Mouse (Mus musculus) hindbrain, embryonic 14.5 days (tissue): ENCODE data around the gene Capn9. TPM values are rescaled to one million over a fixed set of nuclear protein-coding genes. Genes with fewer than 3 reads are reported as not detected.

ENCODE experiments used
- ATAC-seq: fragments of 200-750 bp; cut with Nextera tagmentation; 2 replicates; pipeline ENCODE4 v1.8.0; 2017; ENCODE audit warnings: moderate number of reproducible peaks, mild to moderate bottlenecking, moderate TSS enrichment, moderate library complexity; ENCODE audit not compliant: low FRiP score
- DNase-seq: peaks from one replicate; pipeline ENCODE4 v3.0.0-alpha.2; 2015; ENCODE audit warnings: low spot score
- H3K27ac ChIP-seq: fragments of 300-500 bp; sonication (generic); 2 replicates; pipeline ENCODE4 v1.5.1; 2014; ENCODE audit warnings: mild to moderate bottlenecking, moderate library complexity
- H3K27me3 ChIP-seq: fragments of 300-500 bp; sonication (generic); 2 replicates; pipeline ENCODE4 v1.6.1; 2014; ENCODE audit warnings: mild to moderate bottlenecking, low read length, mixed read lengths; ENCODE audit not compliant: control insufficient read depth, insufficient read depth
- H3K36me3 ChIP-seq: fragments of 300-500 bp; sonication (generic); replicated peaks from 2 replicates; pipeline ENCODE4 v1.6.1; 2014; ENCODE audit not compliant: control insufficient read depth, insufficient read depth
- H3K4me1 ChIP-seq: fragments of 300-500 bp; sonication (generic); replicated peaks from 2 replicates; pipeline ENCODE4 v1.6.1; 2014; ENCODE audit warnings: antibody characterized with exemption, low read length, mixed read lengths; ENCODE audit not compliant: control insufficient read depth, insufficient read depth
- H3K4me2 ChIP-seq: fragments of 300-500 bp; sonication (generic); replicated peaks from 2 replicates; pipeline ENCODE4 v1.6.1; 2014; ENCODE audit warnings: mild to moderate bottlenecking, moderate library complexity
- H3K4me3 ChIP-seq: fragments of 300-500 bp; sonication (generic); replicated peaks from 2 replicates; pipeline ENCODE4 v1.5.1; 2014; ENCODE audit warnings: mild to moderate bottlenecking, low read length
- H3K9ac ChIP-seq: fragments of 300-500 bp; sonication (generic); 2 replicates; pipeline ENCODE4 v1.6.1; 2014
- H3K9me3 ChIP-seq: fragments of 300-500 bp; sonication (generic); 2 replicates; pipeline ENCODE4 v1.6.1; 2016; ENCODE audit warnings: low read length; ENCODE audit not compliant: control insufficient read depth
- WGBS: fragments of 180-500 bp; shearing (Covaris S2); extraction: QIAGEN DNeasy Blood & Tissue Kit; methylation state at CpG from one replicate; pipeline ENCODE4 v1.1.7; 2014; 5-methylcytosine and 5-hydroxymethylcytosine counted together
- polyA plus RNA-seq: library from polyadenylated mRNA; unstranded; fragments of >200 nt; fragmentation: Nextera tagmentation; extraction: Ambion mirVana; gene quantifications from 2 replicates; pipeline ENCODE4 v1.2.1, GENCODE M21; 2014

Gene Capn9
- polyA plus RNA-seq: 0.11 and 0.53 TPM in 2 replicates

- no peak within 1 kb of the TSS for H3K4me3 ChIP-seq
- no peaks in the 10 kb centered on the region for H3K36me3 ChIP-seq
- no peaks in the 10 kb centered on the region for H3K4me1 ChIP-seq
- DNase-seq: no peak
- H3K9ac ChIP-seq: no peak within 1 kb of the TSS
- H3K27me3 ChIP-seq: no peaks in the 10 kb centered on the region
- WGBS: 94% methylated on average over 8 of the region's 8 CpGs
- ATAC-seq: no peak
- no peak within 1 kb of the TSS for H3K4me2 ChIP-seq
- H3K27ac ChIP-seq: no peak within 1 kb of the TSS
- H3K9me3 ChIP-seq: no peaks in the 10 kb centered on the region
Measured at GRCm38 (mm10) chr8:124575811-124576210, at the start of gene Capn9. Capn9 (plus strand) TSS chr8:124576111.

GRCm38 (mm10) chr8:124526261-124526660 is 49.6 kb upstream of the Capn9 start:
- no peak overlapping the region for H3K9ac ChIP-seq
- peaks cover 62% of the 10 kb centered on the region for H3K36me3 ChIP-seq
- no peak for DNase-seq
- no peak overlapping the region for H3K4me2 ChIP-seq
- no peak overlapping the region for H3K4me3 ChIP-seq
- 92% methylated on average over 11 of the region's 11 CpGs for WGBS
- H3K9me3 ChIP-seq: no peaks in the 10 kb centered on the region
- H3K27me3 ChIP-seq: no peaks in the 10 kb centered on the region
- H3K4me1 ChIP-seq: peaks cover 11% of the 10 kb centered on the region
- ATAC-seq: no peak
- no peak overlapping the region for H3K27ac ChIP-seq

GRCm38 (mm10) chr8:124530076-124530475 is 45.8 kb upstream of the Capn9 start:
- H3K27ac ChIP-seq: no peak overlapping the region
- DNase-seq (no peak), ATAC-seq (no peak)
- H3K36me3 ChIP-seq: peaks cover 96% of the 10 kb centered on the region
- no peaks in the 10 kb centered on the region for H3K9me3 ChIP-seq
- H3K4me3 ChIP-seq: no peak overlapping the region
- H3K27me3 ChIP-seq: no peaks in the 10 kb centered on the region
- no peak overlapping the region for H3K4me2 ChIP-seq
- WGBS: 84% methylated on average over 14 of the region's 14 CpGs
- H3K4me1 ChIP-seq: no peaks in the 10 kb centered on the region
- no peak overlapping the region for H3K9ac ChIP-seq

- Histone ChIP-seq H3K9ac (no peak overlapping the region), H3K36me3 (peaks cover 99% of the 10 kb centered on the region), H3K4me2 (no peak overlapping the region), H3K27me3 (no peaks in the 10 kb centered on the region), H3K9me3 (no peaks in the 10 kb centered on the region), H3K4me1 (no peaks in the 10 kb centered on the region), H3K4me3 (no peak overlapping the region), H3K27ac (no peak overlapping the region)
- no peak for DNase-seq
- 83% methylated on average over 7 of the region's 7 CpGs for WGBS
- no peak for ATAC-seq
Measured at GRCm38 (mm10) chr8:124530556-124530955, 45.4 kb upstream of the Capn9 start.

GRCm38 (mm10) chr8:124530996-124531395 is 44.9 kb upstream of the Capn9 start:
- DNase-seq (no peak), ATAC-seq (no peak)
- Histone ChIP-seq H3K36me3 (peaks cover 99% of the 10 kb centered on the region), H3K27me3 (no peaks in the 10 kb centered on the region), H3K9me3 (no peaks in the 10 kb centered on the region), H3K4me2 (no peak overlapping the region), H3K9ac (no peak overlapping the region), H3K4me3 (no peak overlapping the region), H3K4me1 (no peaks in the 10 kb centered on the region), H3K27ac (no peak overlapping the region)
- 82% methylated on average over 4 of the region's 4 CpGs for WGBS

GRCm38 (mm10) chr8:124532626-124533025 is 43.3 kb upstream of the Capn9 start:
- ATAC-seq (no peak), DNase-seq (no peak)
- Histone ChIP-seq H3K27ac (no peak overlapping the region), H3K4me1 (no peaks in the 10 kb centered on the region), H3K9me3 (no peaks in the 10 kb centered on the region), H3K36me3 (peaks cover 94% of the 10 kb centered on the region), H3K4me3 (no peak overlapping the region), H3K9ac (no peak overlapping the region), H3K27me3 (no peaks in the 10 kb centered on the region), H3K4me2 (no peak overlapping the region)
- 99% methylated on average over 3 of the region's 3 CpGs for WGBS

GRCm38 (mm10) chr8:124535451-124535850 is 40.5 kb upstream of the Capn9 start:
- H3K4me1 ChIP-seq: no peaks in the 10 kb centered on the region
- peaks cover 95% of the 10 kb centered on the region for H3K36me3 ChIP-seq
- 94% methylated on average over 5 of the region's 5 CpGs for WGBS
- no peak overlapping the region for H3K4me3 ChIP-seq
- H3K27me3 ChIP-seq: no peaks in the 10 kb centered on the region
- no peak overlapping the region for H3K4me2 ChIP-seq
- H3K27ac ChIP-seq: no peak overlapping the region
- H3K9me3 ChIP-seq: no peaks in the 10 kb centered on the region
- no peak overlapping the region for H3K9ac ChIP-seq
- ATAC-seq (no peak), DNase-seq (no peak)

- ATAC-seq: no peak
- Histone ChIP-seq H3K27me3 (no peaks in the 10 kb centered on the region), H3K27ac (no peak overlapping the region), H3K4me3 (no peak overlapping the region), H3K4me2 (no peak overlapping the region), H3K9ac (no peak overlapping the region), H3K36me3 (peaks cover 95% of the 10 kb centered on the region), H3K9me3 (no peaks in the 10 kb centered on the region), H3K4me1 (no peaks in the 10 kb centered on the region)
- 96% methylated on average over 12 of the region's 12 CpGs for WGBS
- DNase-seq: no peak
Measured at GRCm38 (mm10) chr8:124540906-124541305, 35.0 kb upstream of the Capn9 start.

GRCm38 (mm10) chr8:124542001-124542400 is 33.9 kb upstream of the Capn9 start:
- ATAC-seq (no peak), DNase-seq (no peak)
- no peak overlapping the region for H3K4me2 ChIP-seq
- no peaks in the 10 kb centered on the region for H3K9me3 ChIP-seq
- peaks cover 97% of the 10 kb centered on the region for H3K36me3 ChIP-seq
- no peak overlapping the region for H3K4me3 ChIP-seq
- 94% methylated on average over 4 of the region's 4 CpGs for WGBS
- no peaks in the 10 kb centered on the region for H3K4me1 ChIP-seq
- H3K9ac ChIP-seq: no peak overlapping the region
- H3K27me3 ChIP-seq: no peaks in the 10 kb centered on the region
- H3K27ac ChIP-seq: no peak overlapping the region

GRCm38 (mm10) chr8:124543272-124543671 is 32.6 kb upstream of the Capn9 start:
- DNase-seq (no peak), ATAC-seq (no peak)
- no peaks in the 10 kb centered on the region for H3K4me1 ChIP-seq
- H3K9ac ChIP-seq: no peak overlapping the region
- 91% methylated on average over 5 of the region's 5 CpGs for WGBS
- no peak overlapping the region for H3K27ac ChIP-seq
- H3K9me3 ChIP-seq: no peaks in the 10 kb centered on the region
- peaks cover 99% of the 10 kb centered on the region for H3K36me3 ChIP-seq
- H3K4me3 ChIP-seq: no peak overlapping the region
- H3K27me3 ChIP-seq: no peaks in the 10 kb centered on the region
- no peak overlapping the region for H3K4me2 ChIP-seq
